Mouse (Mus musculus): ENCODE measurements around the gene Fn1. TPM values are rescaled to one million over a fixed set of nuclear protein-coding genes. Genes with fewer than 3 reads are reported as not detected.

Fn1 gene
- total RNA-seq (2017), result 5.4 and 18.0 TPM in 2 replicates

GRCm38 (mm10) chr1:71652551-71653399, at the start of gene Fn1:
Gene Fn1, minus strand, starts transcription at chr1:71653200.
- peak; percentile 85 for ATAC-seq (replicated peaks; ENCODE audit: low read depth, poor library complexity, severe bottlenecking)

- no peak for ATAC-seq (replicated peaks; ENCODE audit: low read depth, poor library complexity, severe bottlenecking)
These were observed 43.1 kb upstream of the Fn1 start for GRCm38 (mm10) chr1:71696093-71696492.

- peak; percentile 47 for ATAC-seq (replicated peaks; ENCODE audit: low read depth, poor library complexity, severe bottlenecking)
These were observed 38.7 kb upstream of the Fn1 start for GRCm38 (mm10) chr1:71691472-71692277.

DNA sequence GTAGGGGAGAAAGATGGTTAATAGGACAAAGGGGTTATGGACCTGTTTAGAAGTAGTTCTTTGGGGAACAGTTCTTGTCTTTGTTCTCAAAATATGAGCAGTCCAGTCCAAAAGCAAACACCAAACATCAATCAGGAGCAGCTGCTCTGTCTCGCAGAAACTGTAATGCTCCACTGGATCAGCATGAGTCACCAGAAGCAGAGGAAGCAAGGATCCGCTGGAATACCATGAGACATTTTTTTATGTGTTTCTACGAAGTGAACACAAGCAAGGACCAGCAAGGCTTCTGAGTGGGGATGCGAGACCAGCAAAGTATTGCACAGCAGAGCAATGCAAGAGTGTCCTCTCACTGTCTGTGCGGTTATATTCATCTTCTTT, 35.9 kb upstream of the Fn1 start:
- no peak for ATAC-seq (replicated peaks; ENCODE audit: low read depth, poor library complexity, severe bottlenecking)

DNA sequence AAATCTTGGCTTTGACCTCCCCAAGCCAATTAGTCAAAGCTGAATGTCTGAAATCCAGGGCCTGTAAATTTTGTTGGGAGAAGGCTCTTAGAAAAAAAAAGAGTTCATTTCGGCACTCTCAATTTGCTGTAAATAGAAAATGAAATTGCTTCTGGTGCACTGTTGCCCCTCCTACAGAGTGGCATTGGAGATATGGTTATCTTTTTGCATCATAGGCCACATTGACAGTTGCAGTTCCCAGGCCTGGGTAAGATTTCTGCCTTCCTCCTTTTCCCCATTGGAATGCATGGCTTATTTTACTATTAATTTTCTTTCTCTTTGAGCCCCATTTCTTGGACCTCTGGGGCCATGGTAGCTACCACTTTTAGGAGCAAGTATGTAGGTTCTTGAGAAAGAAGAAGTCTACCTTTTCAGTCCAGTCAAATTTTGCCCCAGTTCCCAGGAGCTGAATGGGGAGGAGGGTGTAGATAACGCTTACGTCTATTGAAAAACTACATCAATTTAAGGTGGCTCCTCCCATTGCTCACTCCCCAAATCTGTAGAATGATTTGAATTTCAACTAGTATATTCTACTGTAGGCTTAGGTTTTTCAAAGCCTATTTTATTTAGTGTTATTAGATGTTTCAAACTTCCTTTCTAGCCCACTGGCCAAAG, 35.4 kb upstream of the Fn1 start:
- ATAC-seq (replicated peaks; ENCODE audit: low read depth, poor library complexity, severe bottlenecking), result no peak

GRCm38 (mm10) chr1:71686791-71687190, 33.8 kb upstream of the Fn1 start:
- no peak for ATAC-seq (replicated peaks; ENCODE audit: low read depth, poor library complexity, severe bottlenecking)

DNA sequence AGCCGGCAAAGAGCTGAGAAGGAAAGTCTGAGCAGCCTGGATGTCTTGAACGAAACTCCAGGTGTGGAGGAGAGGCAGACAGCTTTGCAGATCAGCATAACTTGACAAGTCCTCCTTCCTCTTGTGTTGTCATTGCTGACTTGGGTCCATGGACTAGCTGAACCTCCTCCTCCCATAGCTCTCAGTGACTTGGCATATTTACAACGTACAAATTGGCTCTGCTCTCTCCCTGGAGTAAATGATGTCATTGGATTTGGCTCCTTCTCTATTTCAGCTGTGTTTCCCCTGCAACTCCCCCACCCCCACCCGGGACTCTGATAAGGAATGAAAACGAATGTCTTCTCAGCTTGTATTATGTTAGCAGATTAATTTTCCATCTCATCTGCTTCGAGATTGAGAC, 30.7 kb upstream of the Fn1 start:
- ATAC-seq (replicated peaks; ENCODE audit: low read depth, poor library complexity, severe bottlenecking), result 0 out of 2 replicates have a peak, but pooled peaks have one; percentile 47

- no peak for ATAC-seq (replicated peaks; ENCODE audit: low read depth, poor library complexity, severe bottlenecking)
These were observed 29.3 kb upstream of the Fn1 start for GRCm38 (mm10) chr1:71682194-71682715.

DNA sequence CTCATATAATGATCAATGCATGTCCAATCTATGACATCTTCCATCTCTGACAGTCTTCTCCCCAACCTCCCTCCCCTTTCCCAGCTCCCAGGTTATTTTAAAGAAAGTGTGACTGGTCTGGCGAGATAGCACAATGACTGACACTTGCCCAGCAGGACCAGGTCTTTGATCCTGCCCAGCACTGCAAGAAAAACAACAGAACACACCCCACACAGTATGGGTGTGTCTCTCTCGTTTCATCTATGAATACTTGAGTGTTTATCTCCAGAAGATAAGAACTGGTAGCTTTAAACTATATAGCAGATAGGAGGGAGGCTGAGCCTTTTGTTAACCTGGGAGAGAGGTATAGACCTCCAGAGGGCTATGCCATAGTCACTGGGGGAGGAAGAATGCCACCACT, 28.3 kb upstream of the Fn1 start:
- ATAC-seq (replicated peaks; ENCODE audit: low read depth, poor library complexity, severe bottlenecking), result no peak

- no peak for ATAC-seq (replicated peaks; ENCODE audit: low read depth, poor library complexity, severe bottlenecking)
These were observed 27.2 kb upstream of the Fn1 start for GRCm38 (mm10) chr1:71680046-71680672.

DNA sequence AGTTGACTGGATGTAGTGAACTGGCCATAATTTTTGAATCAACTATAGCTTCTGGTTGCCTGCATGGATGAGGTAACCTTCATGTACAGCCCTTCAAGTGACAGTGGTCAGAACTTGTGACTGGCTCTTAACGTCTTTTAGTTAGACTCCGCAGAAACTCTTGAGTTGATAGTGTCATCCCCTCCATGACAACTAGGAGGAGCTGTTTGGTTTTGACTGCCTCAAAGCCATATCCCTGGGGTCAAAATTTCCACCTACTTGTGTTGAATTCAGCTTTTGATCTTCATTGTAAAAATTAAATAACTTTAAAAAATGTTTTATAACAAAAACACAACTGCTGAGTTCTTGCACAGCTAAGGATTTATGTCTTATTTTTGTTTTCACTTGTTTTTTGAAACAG, 22.4 kb upstream of the Fn1 start:
- peak; percentile 87 for ATAC-seq (replicated peaks; ENCODE audit: low read depth, poor library complexity, severe bottlenecking)

DNA sequence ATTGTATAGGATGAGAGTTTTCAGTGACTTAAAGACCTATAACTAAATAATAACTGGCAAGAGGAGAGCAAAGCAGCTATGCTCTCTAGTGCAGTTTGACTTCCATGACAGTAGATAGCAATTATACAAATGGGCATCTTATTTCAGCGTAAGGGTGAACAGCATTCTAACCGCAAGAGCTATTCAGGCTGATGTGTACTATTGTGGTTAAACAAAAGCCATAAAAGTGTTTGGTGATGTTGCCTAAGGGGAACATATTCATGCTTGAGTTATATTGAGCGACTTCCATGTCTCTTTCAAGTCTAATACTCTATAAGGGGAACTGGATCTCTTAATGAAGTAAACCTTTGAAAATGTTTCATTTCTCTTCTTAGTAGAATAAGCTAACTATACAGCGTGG, 21.3 kb upstream of the Fn1 start:
- ATAC-seq (replicated peaks; ENCODE audit: low read depth, poor library complexity, severe bottlenecking), result no peak

DNA sequence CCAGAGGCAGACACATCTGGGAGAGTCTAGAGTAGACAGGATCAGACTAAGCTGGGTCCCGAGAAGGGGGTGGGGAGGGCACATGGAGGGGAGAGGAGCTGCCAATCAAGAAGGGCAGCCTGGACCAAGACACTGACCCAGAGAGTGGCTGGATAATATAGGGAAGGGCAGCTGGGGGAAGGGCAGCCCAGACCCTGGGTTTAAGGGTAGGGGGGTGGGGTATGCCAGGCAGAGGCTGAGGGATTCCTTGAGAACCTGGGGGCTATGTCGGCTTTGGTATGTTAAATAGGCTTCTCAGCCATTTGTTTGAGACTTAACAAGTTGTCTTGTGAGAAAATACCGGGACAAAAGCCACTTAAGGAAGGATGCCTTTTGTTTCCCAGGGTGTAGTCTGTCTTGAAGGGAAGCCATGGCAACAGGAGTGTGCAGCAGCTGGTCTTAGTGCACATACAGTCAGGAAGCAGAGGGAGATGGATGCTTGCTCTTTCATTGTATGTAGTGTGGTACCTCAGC, 20.5 kb upstream of the Fn1 start:
- ATAC-seq (replicated peaks; ENCODE audit: low read depth, poor library complexity, severe bottlenecking), result no peak

DNA sequence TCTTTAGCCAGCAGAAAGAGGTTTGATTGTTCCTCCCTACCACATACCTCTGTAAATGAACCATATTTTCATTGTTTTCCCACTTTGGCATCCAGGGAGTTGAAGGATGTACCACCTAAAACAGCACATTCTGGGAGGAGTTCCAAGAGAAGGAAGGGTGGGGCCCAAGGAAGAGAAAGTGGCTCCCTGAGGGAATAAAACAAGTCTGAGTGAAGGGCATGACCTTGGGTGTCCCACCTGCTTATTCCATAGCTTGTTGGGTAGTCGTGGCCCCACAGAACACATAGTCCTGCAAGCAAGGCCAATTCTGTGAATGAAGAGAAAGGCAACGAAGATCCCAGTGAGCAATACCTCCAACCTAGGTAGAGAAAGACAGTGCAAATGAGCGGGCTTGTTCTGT, 19.3 kb upstream of the Fn1 start:
- no peak for ATAC-seq (replicated peaks; ENCODE audit: low read depth, poor library complexity, severe bottlenecking)

GRCm38 (mm10) chr1:71663242-71663641, 10.2 kb upstream of the Fn1 start:
- no peak for ATAC-seq (replicated peaks; ENCODE audit: low read depth, poor library complexity, severe bottlenecking)

DNA sequence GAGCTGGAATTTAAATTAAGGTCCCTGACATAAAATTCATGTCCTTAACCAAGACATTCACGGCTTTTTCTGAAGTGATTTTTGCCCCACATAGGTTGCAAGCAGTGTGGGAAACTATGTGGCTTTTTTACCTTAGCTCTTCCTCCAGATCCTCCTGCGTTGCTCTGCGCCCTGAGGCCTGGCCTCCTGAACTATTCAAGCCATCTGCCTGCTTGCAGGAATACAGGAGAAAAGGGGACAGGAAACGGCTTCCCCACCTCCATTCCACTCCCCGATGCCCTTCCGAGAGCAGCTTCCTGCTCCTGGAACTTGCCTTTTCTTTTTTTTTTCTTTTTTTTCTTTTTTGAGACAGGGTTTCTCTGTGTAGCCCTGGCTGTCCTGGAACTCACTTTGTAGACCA, 5.6 kb upstream of the Fn1 start:
- ATAC-seq (replicated peaks; ENCODE audit: low read depth, poor library complexity, severe bottlenecking), result no peak

- no peak for ATAC-seq (replicated peaks; ENCODE audit: low read depth, poor library complexity, severe bottlenecking)
These were observed 3.3 kb upstream of the Fn1 start for GRCm38 (mm10) chr1:71656309-71656708.

- ATAC-seq (replicated peaks; ENCODE audit: low read depth, poor library complexity, severe bottlenecking), result no peak
These were observed 1.2 kb upstream of the Fn1 start for GRCm38 (mm10) chr1:71654221-71654620.

DNA sequence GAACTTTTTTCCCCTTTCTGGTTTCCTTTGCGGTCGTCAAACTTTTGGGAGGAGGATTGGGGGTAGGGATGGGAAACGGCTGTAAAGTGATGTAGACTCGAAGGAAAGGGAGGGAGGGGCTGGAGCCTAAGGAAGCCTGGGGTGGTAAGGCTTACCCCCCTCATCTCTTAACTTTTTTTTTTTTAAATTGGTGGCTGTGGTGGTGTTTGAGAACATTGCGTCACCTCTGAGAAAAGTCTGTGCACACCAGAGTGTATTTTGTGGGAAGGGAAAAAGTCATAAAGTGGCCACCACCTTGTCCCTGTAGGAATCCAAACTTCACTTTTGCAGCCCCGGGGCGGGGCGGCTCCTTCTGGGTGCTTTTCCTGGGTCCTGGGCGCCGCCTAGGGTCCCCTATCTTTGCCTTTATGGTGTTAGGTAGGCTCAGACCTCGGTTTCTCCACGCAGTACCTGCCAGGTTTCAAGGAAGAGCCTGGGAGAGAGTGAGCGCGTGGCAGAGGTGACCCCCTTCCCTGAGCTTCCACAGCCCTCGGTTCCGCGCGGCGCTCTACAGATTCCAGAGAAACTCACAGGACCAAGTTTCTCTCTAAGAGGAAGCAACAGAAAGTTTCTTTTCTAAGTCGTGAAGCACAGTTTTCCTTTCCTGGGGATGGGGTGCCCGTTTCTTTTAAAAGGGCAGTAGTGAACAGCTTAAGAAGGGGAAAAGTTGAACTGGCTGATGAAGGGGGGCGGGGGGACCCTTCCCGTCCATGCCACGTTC, 580 bp upstream of the Fn1 start:
- peak; percentile 55 for ATAC-seq (replicated peaks; ENCODE audit: low read depth, poor library complexity, severe bottlenecking)

Data from common myeloid progenitor, adult 5-6 weeks (primary cell).